Mouse (Mus musculus): ENCODE data around the gene Baiap2l1.

DNA sequence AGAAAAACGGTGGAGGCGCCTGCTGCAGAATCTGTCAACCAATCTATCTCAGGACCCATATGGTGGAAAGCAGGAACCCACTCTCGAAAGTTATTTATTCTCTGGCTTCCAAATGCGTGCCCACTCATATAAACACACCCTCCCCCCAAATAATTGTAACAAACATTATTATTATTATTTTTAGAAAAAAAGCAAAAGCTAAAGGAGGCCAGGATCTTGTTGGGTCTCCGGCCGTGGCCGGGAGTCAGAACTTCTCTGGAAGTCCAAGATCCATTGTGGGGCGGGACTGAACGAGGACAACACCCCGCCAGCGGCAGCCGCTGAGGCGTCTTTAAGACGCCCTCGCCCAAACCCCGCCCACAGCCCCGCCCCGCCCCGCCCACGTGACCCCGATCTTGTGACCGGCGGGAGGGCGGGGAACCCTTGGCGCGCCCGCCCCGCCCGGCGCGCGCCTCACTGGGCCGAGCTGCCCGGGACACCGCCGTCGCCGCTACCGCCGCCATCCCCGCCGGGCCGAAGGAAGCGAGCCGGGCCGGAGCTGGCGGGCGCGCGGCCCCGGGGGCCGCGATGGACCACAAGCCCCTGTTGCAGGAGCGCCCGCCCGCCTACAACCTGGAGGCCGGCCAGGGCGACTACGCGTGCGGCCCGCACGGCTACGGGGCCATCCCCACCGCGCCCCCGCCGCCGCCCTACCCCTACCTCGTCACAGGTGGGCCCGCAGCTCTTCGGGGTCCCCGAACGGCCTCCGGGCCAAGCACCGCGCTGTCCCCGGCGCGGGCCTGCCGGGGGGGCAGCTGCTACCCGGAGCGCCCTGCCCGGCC is 102.9 kb downstream of the Baiap2l1 start:
- peak; percentile 66 for TF ChIP-seq POLR2A (IDR thresholded peaks at IDR 0.05; ENCODE audit: insufficient read depth, low read depth, low read length)
- TF ChIP-seq CTCF (IDR thresholded peaks at IDR 0.05; ENCODE audit: insufficient read depth, low read depth, low read length), result no peak

Data from olfactory bulb, adult 2 months (tissue).